7 mouse cellular contexts compared by ENCODE assay signal in the genomic region with DNA sequence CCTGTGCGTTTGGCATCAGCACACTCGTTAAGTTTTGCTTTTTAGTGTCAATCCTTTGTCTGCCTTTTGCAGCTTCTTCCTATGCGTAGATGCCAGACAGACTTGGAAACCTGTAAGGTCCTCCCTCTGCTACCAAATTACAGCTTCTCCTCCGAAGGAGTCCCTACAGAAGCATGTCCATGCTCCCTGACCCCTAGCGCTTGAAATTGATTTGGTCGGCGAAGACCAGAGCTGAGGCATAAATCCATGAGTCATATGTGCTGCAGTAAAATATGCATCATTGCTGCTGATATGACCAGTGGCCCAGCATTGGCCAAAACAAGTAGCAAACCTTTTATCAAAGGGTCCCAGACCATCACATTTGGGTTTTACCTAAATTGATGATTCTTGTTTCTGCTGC. TPM values are rescaled to one million over a fixed set of nuclear protein-coding genes. Genes with fewer than 3 reads are reported as not detected.
DNase-seq lines count a peak whose midpoint lies in the region; ATAC-seq lines count a peak whose summit lies in the region.

No protein-coding gene starts in this region.

- no peaks in the 10 kb centered on the region for H3K36me3 ChIP-seq in neural tube, embryonic 11.5 days (ENCODE audit: control insufficient read depth, insufficient read depth, low read length)
- H3K36me3 ChIP-seq in hindbrain, embryonic 10.5 days, result peaks cover 29% of the 10 kb centered on the region
- no peaks in the 10 kb centered on the region for H3K36me3 ChIP-seq in midbrain, embryonic 11.5 days (ENCODE audit: control insufficient read depth, insufficient read depth, low read length)

- H3K4me3 ChIP-seq in neural tube, embryonic 11.5 days (ENCODE audit: low read depth, low read length), result peak overlapping the region; percentile 90
- H3K4me3 ChIP-seq in hindbrain, embryonic 10.5 days, result peak overlapping the region; percentile 92
- H3K4me3 ChIP-seq in midbrain, embryonic 11.5 days (ENCODE audit: low read depth, low read length), result peak overlapping the region; percentile 44

- WGBS in neural tube, embryonic 11.5 days, result 19% methylated on average over 7 of the region's 7 CpGs
- WGBS in hindbrain, embryonic 10.5 days, result 16% methylated on average over 7 of the region's 7 CpGs
- WGBS in midbrain, embryonic 11.5 days, result 21% methylated on average over 7 of the region's 7 CpGs

- DNase-seq in neural tube, embryonic 11.5 days (ENCODE audit: low spot score), result no peak
- no peak for DNase-seq in neural tube, embryonic 10.5 days (ENCODE audit: extremely low spot score, low spot score)
- DNase-seq in c-Kit-negative CD71-positive TER-119-positive erythroid progenitor cells, embryonic 14.5 days (ENCODE audit: low read depth, low spot score), result peak; percentile 43
- no peak for DNase-seq in hindbrain, embryonic 10.5 days (ENCODE audit: low spot score)
- DNase-seq in midbrain, embryonic 11.5 days (ENCODE audit: low spot score, missing footprints), result peak; percentile 86
- DNase-seq in layer of hippocampus, postnatal 36 days, result no peak
- no peak for DNase-seq in urinary bladder, adult 2 months (ENCODE audit: low spot score)

- peak overlapping the region; percentile 89 for H3K4me2 ChIP-seq in neural tube, embryonic 11.5 days (ENCODE audit: low read depth)
- H3K4me2 ChIP-seq in midbrain, embryonic 11.5 days, result peak overlapping the region; percentile 96

- H3K4me1 ChIP-seq in neural tube, embryonic 11.5 days (ENCODE audit: control insufficient read depth, insufficient read depth, low read length), result peaks cover 18% of the 10 kb centered on the region
- H3K4me1 ChIP-seq in hindbrain, embryonic 10.5 days (replicated peaks), result peaks cover 57% of the 10 kb centered on the region
- H3K4me1 ChIP-seq in midbrain, embryonic 11.5 days (ENCODE audit: control insufficient read depth, insufficient read depth, low read length), result peaks cover 27% of the 10 kb centered on the region

- no peaks in the 10 kb centered on the region for H3K9me3 ChIP-seq in neural tube, embryonic 11.5 days (ENCODE audit: control insufficient read depth, low read length)
- no peaks in the 10 kb centered on the region for H3K9me3 ChIP-seq in hindbrain, embryonic 10.5 days
- no peaks in the 10 kb centered on the region for H3K9me3 ChIP-seq in midbrain, embryonic 11.5 days (ENCODE audit: control insufficient read depth, low read length)

- peak overlapping the region; percentile 96 for H3K9ac ChIP-seq in neural tube, embryonic 11.5 days (ENCODE audit: low read length)
- H3K9ac ChIP-seq in midbrain, embryonic 11.5 days (ENCODE audit: low read length), result peak overlapping the region; percentile 90

- H3K27ac ChIP-seq in neural tube, embryonic 11.5 days (ENCODE audit: low read depth, low read length), result 0 out of 2 replicates have a peak overlapping the region, but pooled peaks have one; percentile 93
- H3K27ac ChIP-seq in hindbrain, embryonic 10.5 days, result peak overlapping the region; percentile 97
- no peak overlapping the region; the same call in 1 of the 2 replicates for H3K27ac ChIP-seq in midbrain, embryonic 11.5 days (ENCODE audit: low read depth, low read length)

- ATAC-seq in neural tube, embryonic 11.5 days (ENCODE audit: insufficient read depth, low FRiP score, low TSS enrichment), result no peak
- ATAC-seq in midbrain, embryonic 11.5 days (ENCODE audit: low FRiP score), result no peak

- H3K27me3 ChIP-seq in neural tube, embryonic 11.5 days (ENCODE audit: control insufficient read depth, insufficient read depth, low read length), result no peaks in the 10 kb centered on the region
- H3K27me3 ChIP-seq in hindbrain, embryonic 10.5 days (ENCODE audit: insufficient read depth, poor library complexity, severe bottlenecking), result no peaks in the 10 kb centered on the region
- H3K27me3 ChIP-seq in midbrain, embryonic 11.5 days (ENCODE audit: control insufficient read depth, insufficient read depth, low read length), result no peaks in the 10 kb centered on the region

RNA-seq across cellular contexts. Expression of gene Pradc1, which starts 1.0 kb away (rescaled TPM):
- polyA plus RNA-seq in neural tube, embryonic 11.5 days (2014; fragmentation: Nextera tagmentation; extraction: Ambion mirVana), result 26.8 and 28.0 TPM in 2 replicates
- polyA plus RNA-seq in hindbrain, embryonic 10.5 days (2016; fragmentation: Nextera tagmentation; extraction: Ambion mirVana), result 37.5 and 40.7 TPM in 2 replicates
- 24.6 and 29.4 TPM in 2 replicates for polyA plus RNA-seq in midbrain, embryonic 11.5 days (2014; fragmentation: Nextera tagmentation; extraction: Ambion mirVana)
- total RNA-seq in layer of hippocampus, postnatal 36 days (2021), result 10 to 100 TPM; 14.1 to 16.0 TPM
- polyA plus RNA-seq in urinary bladder, adult 2 months (2012; rRNA removed), result 14.1 and 17.2 TPM in 2 replicates

RNA-seq across cellular contexts. Expression of gene Cct7, which starts 1.5 kb away (rescaled TPM):
- 712 and 739 TPM in 2 replicates for polyA plus RNA-seq in neural tube, embryonic 11.5 days (2014; fragmentation: Nextera tagmentation; extraction: Ambion mirVana)
- 641 and 745 TPM in 2 replicates for polyA plus RNA-seq in hindbrain, embryonic 10.5 days (2016; fragmentation: Nextera tagmentation; extraction: Ambion mirVana)
- polyA plus RNA-seq in midbrain, embryonic 11.5 days (2014; fragmentation: Nextera tagmentation; extraction: Ambion mirVana), result 666 and 672 TPM in 2 replicates
- 100 to 1,000 TPM; 225 to 226 TPM for total RNA-seq in layer of hippocampus, postnatal 36 days (2021)
- 154 and 155 TPM in 2 replicates for polyA plus RNA-seq in urinary bladder, adult 2 months (2012; rRNA removed)

RNA-seq across cellular contexts. Expression of gene Smyd5, which starts 21.0 kb away (rescaled TPM):
- polyA plus RNA-seq in neural tube, embryonic 11.5 days (2014; fragmentation: Nextera tagmentation; extraction: Ambion mirVana), result 52.8 and 56.9 TPM in 2 replicates
- polyA plus RNA-seq in hindbrain, embryonic 10.5 days (2016; fragmentation: Nextera tagmentation; extraction: Ambion mirVana), result 69.3 and 82.0 TPM in 2 replicates
- 52.1 and 52.6 TPM in 2 replicates for polyA plus RNA-seq in midbrain, embryonic 11.5 days (2014; fragmentation: Nextera tagmentation; extraction: Ambion mirVana)
- total RNA-seq in layer of hippocampus, postnatal 36 days (2021), result 10 to 100 TPM; 42.3 to 42.9 TPM
- polyA plus RNA-seq in urinary bladder, adult 2 months (2012; rRNA removed), result 20.6 and 28.0 TPM in 2 replicates

RNA-seq across cellular contexts. Expression of gene Noto, which starts 29.1 kb away (rescaled TPM):
- polyA plus RNA-seq in neural tube, embryonic 11.5 days (2014; fragmentation: Nextera tagmentation; extraction: Ambion mirVana), result not detected in 2 replicates
- polyA plus RNA-seq in hindbrain, embryonic 10.5 days (2016; fragmentation: Nextera tagmentation; extraction: Ambion mirVana), result not detected in 2 replicates
- polyA plus RNA-seq in midbrain, embryonic 11.5 days (2014; fragmentation: Nextera tagmentation; extraction: Ambion mirVana), result not detected in 2 replicates
- total RNA-seq in layer of hippocampus, postnatal 36 days (2021), result not detected
- polyA plus RNA-seq in urinary bladder, adult 2 months (2012; rRNA removed), result not detected in 2 replicates

RNA-seq across cellular contexts. Expression of gene Fbxo41, which starts 50.0 kb away (rescaled TPM):
- 0.78 and 1.1 TPM in 2 replicates for polyA plus RNA-seq in neural tube, embryonic 11.5 days (2014; fragmentation: Nextera tagmentation; extraction: Ambion mirVana)
- polyA plus RNA-seq in hindbrain, embryonic 10.5 days (2016; fragmentation: Nextera tagmentation; extraction: Ambion mirVana), result 0.60 and 0.97 TPM in 2 replicates
- 0.79 and 1.1 TPM in 2 replicates for polyA plus RNA-seq in midbrain, embryonic 11.5 days (2014; fragmentation: Nextera tagmentation; extraction: Ambion mirVana)
- total RNA-seq in layer of hippocampus, postnatal 36 days (2021), result 10 to 100 TPM; 91.2 to 96.6 TPM
- 2.2 TPM in 2 replicates for polyA plus RNA-seq in urinary bladder, adult 2 months (2012; rRNA removed)

Comparison
In these comparisons a context has a peak if more than half of its experiments do, and no peak if none do; other contexts are left out.
1. DNase-seq: peak in c-Kit-negative CD71-positive TER-119-positive erythroid progenitor cells, embryonic 14.5 days (single experiment) and midbrain, embryonic 11.5 days (single experiment); none in neural tube, embryonic 11.5 days (single experiment), neural tube, embryonic 10.5 days (single experiment), hindbrain, embryonic 10.5 days (single experiment), layer of hippocampus, postnatal 36 days (0 of 2) and urinary bladder, adult 2 months (single experiment).
2. Peak in every context shown above with its lines, with median percentiles within 50 percentile points of each other: H3K4me3 ChIP-seq.